9 mouse cellular contexts compared by ENCODE assay signal in the genomic region with DNA sequence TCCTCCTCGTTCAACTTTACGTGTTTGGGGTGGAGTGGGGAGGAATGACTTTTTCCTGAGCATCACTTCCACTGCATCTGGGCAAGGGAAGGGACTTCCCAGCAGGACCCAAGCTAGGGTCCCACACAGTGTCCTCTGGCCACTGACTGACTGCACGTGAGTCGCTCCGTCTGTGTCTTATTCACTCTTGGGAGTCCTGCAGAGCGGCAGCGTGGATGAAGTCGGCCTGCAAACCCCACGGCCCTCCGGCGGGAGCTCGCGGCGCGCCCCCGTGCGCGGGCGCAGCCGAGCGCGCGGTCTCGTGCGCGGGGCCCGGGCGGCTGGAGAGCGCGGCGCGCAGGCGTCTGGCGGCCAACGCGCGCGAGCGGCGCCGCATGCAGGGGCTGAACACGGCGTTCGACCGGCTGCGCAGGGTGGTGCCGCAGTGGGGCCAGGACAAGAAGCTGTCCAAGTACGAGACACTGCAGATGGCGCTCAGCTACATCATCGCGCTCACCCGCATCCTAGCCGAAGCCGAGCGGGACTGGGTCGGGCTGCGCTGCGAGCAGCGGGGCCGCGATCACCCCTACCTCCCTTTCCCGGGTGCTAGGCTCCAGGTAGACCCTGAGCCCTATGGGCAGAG. TPM values are rescaled to one million over a fixed set of nuclear protein-coding genes. Genes with fewer than 3 reads are reported as not detected.
DNase-seq lines count a peak whose midpoint lies in the region; ATAC-seq lines count a peak whose summit lies in the region.
"Had no signal": no experiment of that assay in that cellular context is flagged by ENCODE, and none has a peak within 500 bp of the region (broad histone marks: within the 10 kb centered on the region; RNA-seq: fewer than 3 reads in every experiment).

No protein-coding gene starts in this region.

- H3K27ac ChIP-seq in kidney, embryonic 14.5 days (ENCODE audit: low read depth, low read length), result no peak overlapping the region
- no peak overlapping the region for H3K27ac ChIP-seq in intestine, embryonic 16.5 days (ENCODE audit: low read length)
- no peak overlapping the region for H3K27ac ChIP-seq in limb, embryonic 12.5 days
- H3K27ac ChIP-seq in neural tube, embryonic 12.5 days, result no peak overlapping the region

- H3K36me3 ChIP-seq in kidney, embryonic 14.5 days (ENCODE audit: control insufficient read depth, insufficient read depth, low read length), result no peaks in the 10 kb centered on the region
- no peaks in the 10 kb centered on the region for H3K36me3 ChIP-seq in intestine, embryonic 16.5 days (ENCODE audit: control insufficient read depth, insufficient read depth, low read length)
- no peaks in the 10 kb centered on the region for H3K36me3 ChIP-seq in limb, embryonic 12.5 days
- no peaks in the 10 kb centered on the region for H3K36me3 ChIP-seq in neural tube, embryonic 12.5 days
- H3K36me3 ChIP-seq: G1E had no signal

- under 1% methylated on average over 55 of the region's 62 CpGs for WGBS in kidney, embryonic 14.5 days
- WGBS in intestine, embryonic 16.5 days, result under 1% methylated on average over 61 of the region's 62 CpGs
- under 1% methylated on average over 62 of the region's 62 CpGs for WGBS in limb, embryonic 12.5 days
- WGBS in neural tube, embryonic 12.5 days, result under 1% methylated on average over 62 of the region's 62 CpGs

- peak overlapping the region; percentile 58; the same call in 1 of the 2 replicates for H3K9ac ChIP-seq in kidney, embryonic 14.5 days (ENCODE audit: low read depth, low read length)
- H3K9ac ChIP-seq in intestine, embryonic 16.5 days (ENCODE audit: low read depth, low read length), result peak overlapping the region; percentile 70
- H3K9ac ChIP-seq in limb, embryonic 12.5 days (replicated peaks), result peak overlapping the region; percentile 69
- peak overlapping the region; percentile 69 for H3K9ac ChIP-seq in neural tube, embryonic 12.5 days

- H3K4me1 ChIP-seq in kidney, embryonic 14.5 days (ENCODE audit: control insufficient read depth, insufficient read depth, low read length), result no peaks in the 10 kb centered on the region
- H3K4me1 ChIP-seq in intestine, embryonic 16.5 days (ENCODE audit: control insufficient read depth, insufficient read depth, low read length), result 0 out of 2 replicates have a peak, but pooled peaks cover 4% of the 10 kb centered on the region
- peaks cover 13% of the 10 kb centered on the region for H3K4me1 ChIP-seq in limb, embryonic 12.5 days (replicated peaks)
- peaks cover 4% of the 10 kb centered on the region; the same call in 1 of the 2 replicates for H3K4me1 ChIP-seq in neural tube, embryonic 12.5 days

- H3K4me2 ChIP-seq in kidney, embryonic 14.5 days (replicated peaks; ENCODE audit: low read depth, low read length), result peak overlapping the region; percentile 97
- peak overlapping the region; percentile 97 for H3K4me2 ChIP-seq in intestine, embryonic 16.5 days (ENCODE audit: low read depth, low read length)
- H3K4me2 ChIP-seq in limb, embryonic 12.5 days, result peak overlapping the region; percentile 92
- peak overlapping the region; percentile 80 for H3K4me2 ChIP-seq in neural tube, embryonic 12.5 days (replicated peaks)

- 0 out of 2 replicates have a peak, but pooled peaks cover 2% of the 10 kb centered on the region for H3K9me3 ChIP-seq in kidney, embryonic 14.5 days (ENCODE audit: control insufficient read depth, low read length)
- H3K9me3 ChIP-seq in intestine, embryonic 16.5 days (ENCODE audit: control insufficient read depth, low read length), result no peaks in the 10 kb centered on the region
- H3K9me3 ChIP-seq in limb, embryonic 12.5 days, result no peaks in the 10 kb centered on the region
- no peaks in the 10 kb centered on the region for H3K9me3 ChIP-seq in neural tube, embryonic 12.5 days
- H3K9me3 ChIP-seq: G1E had no signal

- peak; percentile 88 for ATAC-seq in kidney, embryonic 14.5 days (ENCODE audit: low FRiP score, low TSS enrichment)
- peak; percentile 92 for ATAC-seq in intestine, embryonic 16.5 days
- ATAC-seq in limb, embryonic 12.5 days (ENCODE audit: insufficient number of reproducible peaks, insufficient read depth, low FRiP score, low TSS enrichment, low read depth), result peak; percentile 75
- ATAC-seq in neural tube, embryonic 12.5 days (ENCODE audit: low FRiP score, low read depth), result peak; percentile 80

- DNase-seq in kidney, adult 9 months, result no peak
- DNase-seq in cerebellum, postnatal 14 days, result peak; percentile 90 to 93
- DNase-seq in frontal cortex, postnatal 36 days (ENCODE audit: low spot score in 2 of 2), result peak; percentile 78 to 79
- DNase-seq in thymus, postnatal 0 days (ENCODE audit: low spot score), result peak; percentile 24

- peaks cover 28% of the 10 kb centered on the region for H3K27me3 ChIP-seq in kidney, embryonic 14.5 days (ENCODE audit: control insufficient read depth, insufficient read depth, low read length)
- peaks cover 16% of the 10 kb centered on the region for H3K27me3 ChIP-seq in intestine, embryonic 16.5 days (replicated peaks; ENCODE audit: control insufficient read depth, insufficient read depth, low read length)
- peaks cover 36% of the 10 kb centered on the region for H3K27me3 ChIP-seq in limb, embryonic 12.5 days
- H3K27me3 ChIP-seq in neural tube, embryonic 12.5 days (replicated peaks), result peaks cover 12% of the 10 kb centered on the region

- H3K4me3 ChIP-seq in kidney, embryonic 14.5 days (ENCODE audit: low read length), result peak overlapping the region; percentile 56
- H3K4me3 ChIP-seq in intestine, embryonic 16.5 days (ENCODE audit: low read length), result peak overlapping the region; percentile 61
- H3K4me3 ChIP-seq in limb, embryonic 12.5 days (replicated peaks), result peak overlapping the region; percentile 61
- peak overlapping the region; percentile 57 for H3K4me3 ChIP-seq in neural tube, embryonic 12.5 days

RNA-seq across cellular contexts. Expression of gene Atoh7, which starts 0.6 kb away (rescaled TPM):
- 0.56 TPM in 1 of 2 replicates, not detected in the other for polyA plus RNA-seq in kidney, embryonic 14.5 days (2014; fragmentation: Nextera tagmentation; extraction: Ambion mirVana)
- not detected in 2 replicates for polyA plus RNA-seq in intestine, embryonic 16.5 days (2015; fragmentation: Nextera tagmentation; extraction: Ambion mirVana)
- 0.42 and 0.60 TPM in 2 replicates for polyA plus RNA-seq in limb, embryonic 12.5 days (2016; fragmentation: Nextera tagmentation; extraction: Ambion mirVana)
- 0.47 and 0.74 TPM in 2 replicates for polyA plus RNA-seq in neural tube, embryonic 12.5 days (2016; fragmentation: Nextera tagmentation; extraction: Ambion mirVana)
- 0.12 and 0.13 TPM in 2 replicates for polyA plus RNA-seq in thymus, postnatal 0 days (2015; fragmentation: Nextera tagmentation; extraction: Ambion mirVana)
- polyA plus RNA-seq: G1E had no signal

RNA-seq across cellular contexts. Expression of gene Pbld1, which starts 40.1 kb away (rescaled TPM):
- polyA plus RNA-seq in kidney, embryonic 14.5 days (2014; fragmentation: Nextera tagmentation; extraction: Ambion mirVana), result 4.8 and 5.1 TPM in 2 replicates
- 4.0 and 4.7 TPM in 2 replicates for polyA plus RNA-seq in intestine, embryonic 16.5 days (2015; fragmentation: Nextera tagmentation; extraction: Ambion mirVana)
- polyA plus RNA-seq in limb, embryonic 12.5 days (2016; fragmentation: Nextera tagmentation; extraction: Ambion mirVana), result 1.4 and 1.8 TPM in 2 replicates
- 1.2 and 1.3 TPM in 2 replicates for polyA plus RNA-seq in neural tube, embryonic 12.5 days (2016; fragmentation: Nextera tagmentation; extraction: Ambion mirVana)
- polyA plus RNA-seq in thymus, postnatal 0 days (2015; fragmentation: Nextera tagmentation; extraction: Ambion mirVana), result 0.44 and 0.55 TPM in 2 replicates
- polyA plus RNA-seq: G1E had no signal
